Mouse (Mus musculus) urinary bladder, postnatal 25 days (tissue): ENCODE measurements at regions not wholly inside any gene's neighbourhood (a gene's known extent, or its start where the extent isn't known, plus 50 kb on each side); places are given as distances from the start of the nearest gene placed in this dataset.
"Not testable (repeated sequence)": the region's sequence is repeated elsewhere in the genome, so short reads cannot be mapped to it uniquely, and the experiment has no call there.

ENCODE experiments used
- DNase-seq: peaks from one replicate; pipeline ENCODE4 v3.0.0; 2022; ENCODE audit warnings: low spot score

DNA sequence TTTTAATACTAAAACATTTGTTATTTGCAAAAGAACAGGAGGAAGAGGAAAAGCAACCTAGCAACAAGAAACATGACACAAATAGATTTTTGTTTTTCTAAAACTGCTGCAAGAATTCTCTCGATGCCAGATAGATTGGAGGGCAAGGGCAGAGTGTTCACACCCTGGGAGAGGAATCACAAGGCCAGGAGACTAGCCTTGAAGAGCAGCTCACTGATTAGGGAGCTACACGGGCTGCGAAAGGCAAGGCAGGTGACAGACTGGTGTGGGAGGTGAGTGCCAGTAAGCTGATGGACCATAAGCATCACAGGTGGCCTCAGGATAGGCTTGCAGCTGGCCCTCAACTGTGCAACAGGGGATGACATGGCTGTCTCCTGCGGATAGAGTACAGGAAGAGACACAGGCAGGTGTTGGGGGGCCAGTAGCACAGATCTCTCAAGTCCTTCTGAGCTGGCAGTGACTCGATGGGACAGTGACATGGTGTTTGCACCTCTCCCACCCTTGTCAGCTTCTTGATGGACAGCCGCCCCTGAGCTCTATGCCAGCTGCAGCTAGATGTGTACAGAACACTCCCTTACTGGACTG is 102.0 kb upstream of the Abca1 start:
- DNase-seq, result no peak

DNA sequence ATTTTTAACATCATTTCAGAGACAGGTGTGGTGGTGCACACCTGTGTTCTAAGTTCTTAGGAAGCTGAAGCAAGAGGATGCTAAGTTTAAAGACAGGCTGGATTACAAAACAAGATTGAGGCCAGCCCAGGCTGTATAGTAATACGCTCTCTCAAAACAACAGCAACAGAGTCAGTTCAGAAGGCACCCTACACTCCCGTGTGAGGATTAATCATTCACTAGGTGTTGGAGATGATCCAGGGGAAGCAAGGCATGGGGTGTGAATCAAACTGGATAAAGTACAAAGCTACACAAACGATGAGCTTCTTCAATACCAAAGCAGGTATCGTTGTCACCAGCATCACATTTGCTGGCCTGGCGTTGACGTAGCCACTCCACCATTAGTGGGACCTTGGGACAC is 99.3 kb upstream of the Abca1 start:
- no peak for DNase-seq

DNA sequence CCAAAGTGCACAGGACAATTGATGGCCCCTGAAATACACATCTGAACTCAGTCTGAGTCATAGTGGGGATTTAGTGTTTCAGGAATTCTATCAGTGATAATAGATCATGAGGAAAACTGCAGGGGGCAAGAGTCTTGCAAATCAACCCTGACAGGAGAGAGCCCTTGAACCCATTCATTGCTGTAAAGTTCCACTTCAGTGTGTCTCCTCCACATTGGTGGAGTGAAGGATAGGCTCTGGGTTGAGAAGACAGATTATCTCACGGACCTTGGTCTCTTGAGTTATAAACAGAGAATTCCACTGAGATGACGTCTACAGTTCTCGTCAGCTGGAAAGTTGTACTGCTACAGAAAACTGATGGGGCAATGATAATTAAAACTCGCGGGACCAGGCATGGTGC is 97.3 kb upstream of the Abca1 start:
- no peak for DNase-seq

DNA sequence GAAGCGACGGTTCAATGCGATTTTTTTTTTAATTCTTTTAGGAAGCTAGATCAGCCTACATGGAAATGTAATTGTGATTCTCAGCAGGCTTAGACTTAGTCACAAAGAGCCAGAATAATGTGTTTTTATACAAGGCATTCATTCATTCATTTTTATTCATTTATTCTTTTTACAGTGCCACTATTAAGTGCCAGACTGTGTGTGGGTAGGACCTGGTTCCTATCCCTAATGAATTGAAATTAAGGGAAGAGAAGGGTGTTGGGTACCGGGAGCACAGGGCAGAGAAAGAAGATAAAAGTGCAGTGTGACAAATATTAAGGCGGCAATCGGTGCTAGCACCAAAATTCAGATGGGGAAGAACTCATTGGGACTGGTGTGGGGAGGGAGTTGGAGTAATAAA is 94.8 kb upstream of the Abca1 start:
- no peak for DNase-seq

DNA sequence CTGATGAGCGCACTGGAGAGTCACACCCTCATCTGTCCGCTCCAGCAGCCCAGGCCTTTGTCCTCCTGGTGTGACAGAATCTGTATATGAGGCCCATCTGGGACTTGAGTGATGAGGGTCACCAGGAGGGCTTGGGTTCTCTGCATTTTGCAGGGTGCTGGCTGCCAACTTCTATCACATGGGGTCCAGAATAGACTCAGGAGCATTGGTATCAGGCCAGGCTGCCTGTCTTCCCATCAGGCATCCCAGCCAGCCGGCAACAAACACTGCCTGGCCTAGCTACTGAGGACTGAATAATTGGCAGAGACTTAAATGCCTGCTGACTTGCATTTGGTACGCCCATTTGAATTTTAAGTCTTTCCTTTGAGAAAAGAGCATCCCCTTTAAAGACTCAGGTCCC is 94.0 kb upstream of the Abca1 start:
- DNase-seq, result no peak

DNA sequence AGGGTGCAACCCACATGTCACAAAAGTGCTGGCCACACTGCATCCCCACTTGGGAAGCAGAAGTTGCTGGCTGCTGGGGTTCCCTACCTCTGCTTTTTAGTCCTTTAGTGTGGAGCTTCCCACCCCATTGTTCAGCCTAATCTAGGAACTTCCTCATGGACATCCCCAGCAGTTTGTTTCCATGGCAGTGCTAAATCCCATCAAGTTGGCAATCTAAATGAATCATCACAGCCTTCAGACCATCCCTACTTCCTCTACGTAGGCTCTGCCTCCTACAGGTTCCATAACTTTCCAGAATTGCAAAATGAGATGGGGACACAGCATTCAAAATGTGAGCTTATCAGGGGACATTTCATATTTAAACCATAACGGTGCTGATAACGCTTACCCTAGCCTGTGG is 90.6 kb upstream of the Abca1 start:
- no peak for DNase-seq

DNA sequence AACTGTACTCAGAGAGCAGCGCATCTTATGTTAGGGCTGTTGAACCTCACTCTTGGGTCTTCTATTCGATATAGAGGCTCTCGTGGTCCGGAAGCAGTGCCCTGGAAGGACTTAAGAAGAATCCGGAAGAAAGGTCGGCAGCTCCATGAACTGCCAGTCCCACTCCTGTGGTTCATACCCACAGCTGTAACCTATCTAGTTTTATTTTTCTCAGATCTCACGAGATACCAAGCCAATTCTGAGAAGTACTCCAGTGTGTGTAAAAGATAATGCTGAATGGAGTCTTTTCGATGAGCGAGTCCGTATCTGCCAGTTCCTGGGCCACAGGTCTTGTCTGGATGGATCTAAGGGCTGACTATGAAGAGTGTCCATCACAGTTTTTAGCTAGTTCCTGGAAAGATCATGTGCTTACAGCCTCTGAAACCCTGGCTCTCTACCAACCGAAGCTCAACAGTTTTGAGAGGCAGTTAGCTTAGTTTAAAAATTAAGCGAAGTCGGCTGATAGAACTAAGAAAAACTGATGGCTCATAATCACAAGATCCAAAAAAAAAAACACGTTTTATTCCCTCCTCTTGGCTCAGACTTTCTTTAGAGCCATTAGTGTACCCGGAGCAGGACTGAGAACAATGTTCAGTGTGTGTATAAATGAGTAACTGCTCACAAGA is 86.5 kb upstream of the Abca1 start:
- DNase-seq, result no peak

DNA sequence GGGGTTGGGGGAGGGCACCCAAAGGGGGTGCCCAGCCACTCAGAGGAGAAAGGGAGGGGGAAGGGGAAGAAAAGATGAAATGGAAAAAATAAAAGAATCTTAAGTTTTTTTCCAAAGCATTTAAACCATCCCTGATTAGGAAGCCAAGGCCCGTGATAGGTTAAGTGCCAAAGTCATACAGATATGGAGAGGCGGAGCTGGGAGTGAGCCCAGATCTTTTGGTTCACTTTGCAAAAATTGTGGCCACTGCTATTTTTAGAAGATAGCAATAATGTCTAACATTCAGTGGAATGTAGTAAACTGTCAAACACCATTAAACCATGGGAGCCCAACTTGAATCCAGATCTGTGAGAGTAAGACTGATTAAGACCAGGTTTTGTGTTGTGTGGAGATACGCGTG is 85.9 kb upstream of the Abca1 start:
- DNase-seq, result no peak

DNA sequence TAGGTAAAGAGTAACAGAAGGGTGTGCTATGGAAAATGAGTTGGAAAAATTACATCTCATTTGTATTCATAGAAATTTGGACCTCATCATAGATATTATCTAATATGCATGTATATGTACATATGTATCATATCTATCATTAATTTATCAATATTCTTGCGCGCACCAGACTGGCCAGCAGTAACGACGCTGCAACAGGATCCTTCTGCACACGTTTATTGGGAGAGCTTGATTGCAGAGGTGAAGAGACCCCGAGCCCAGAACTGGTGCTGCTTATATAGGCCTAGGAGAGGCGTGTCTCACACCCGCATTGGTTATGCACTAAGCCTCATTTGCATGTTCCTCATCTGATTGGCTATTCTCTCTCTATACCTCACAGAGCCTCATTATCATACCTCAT is 83.8 kb upstream of the Abca1 start:
- not testable (repeated sequence) for DNase-seq

DNA sequence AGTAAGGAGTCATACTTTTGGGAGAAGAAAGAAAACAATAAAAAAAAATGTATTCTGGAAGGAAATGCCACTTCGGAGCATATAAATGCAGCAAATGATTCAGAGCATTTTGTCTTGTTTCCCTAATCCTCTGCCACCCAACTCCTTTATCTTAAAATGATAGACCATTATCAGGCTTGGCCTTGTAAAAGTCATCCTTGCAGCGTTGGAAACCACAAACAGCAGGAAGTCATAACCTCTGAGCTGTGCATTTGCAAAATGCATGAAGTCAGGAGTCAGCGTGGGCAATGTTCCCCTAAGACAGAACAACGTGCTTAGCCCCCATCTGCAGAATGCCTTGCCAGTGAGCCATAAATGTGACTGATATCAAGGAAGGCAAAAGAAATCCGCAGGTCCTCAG is 80.2 kb upstream of the Abca1 start:
- no peak for DNase-seq

DNA sequence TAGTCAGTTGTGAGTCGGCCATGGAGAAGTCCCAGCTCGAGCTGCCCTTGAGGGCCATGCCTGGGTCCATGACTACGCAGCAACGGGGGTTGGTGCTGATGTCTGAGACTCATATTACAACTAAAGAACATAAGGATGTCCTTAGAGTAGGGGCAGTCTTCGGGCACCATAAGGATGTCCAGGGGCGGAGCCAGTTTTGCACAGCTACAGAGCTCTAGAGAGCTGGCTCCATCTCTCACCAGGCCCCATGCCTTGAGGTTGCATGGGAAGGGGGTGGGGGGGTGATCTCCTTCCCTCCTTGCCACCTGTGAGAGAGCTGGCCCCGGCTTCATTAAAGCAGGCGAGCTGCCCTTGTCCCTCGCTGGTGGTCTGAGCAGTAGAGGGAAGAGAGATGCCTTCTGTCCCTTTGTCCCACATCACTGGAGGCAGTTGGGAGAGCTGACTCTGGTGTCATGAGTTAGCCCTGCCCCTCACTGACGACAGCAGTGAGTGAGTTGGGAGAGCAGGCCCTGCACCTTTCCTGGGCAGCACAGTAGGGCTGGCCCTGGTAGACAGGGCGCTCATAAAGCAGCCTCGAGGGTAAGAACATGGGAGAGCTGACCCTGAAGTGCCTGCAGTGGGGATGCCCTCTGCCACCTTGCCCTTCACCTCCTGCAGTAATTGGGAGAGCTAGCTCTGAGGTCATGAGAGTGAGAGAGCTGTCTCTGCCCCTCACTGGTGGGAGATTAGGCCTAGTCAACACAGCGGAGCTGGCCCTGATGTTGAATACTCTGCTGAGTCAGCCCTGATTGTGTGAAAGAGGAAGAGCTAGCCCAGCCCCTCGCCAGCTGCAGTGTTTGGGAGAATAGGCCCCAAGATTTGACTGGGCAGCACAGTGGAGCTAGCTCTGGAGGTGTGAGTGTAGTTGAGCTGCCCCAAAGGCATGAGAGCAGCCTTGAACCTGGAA is 78.9 kb upstream of the Abca1 start:
- no peak for DNase-seq

DNA sequence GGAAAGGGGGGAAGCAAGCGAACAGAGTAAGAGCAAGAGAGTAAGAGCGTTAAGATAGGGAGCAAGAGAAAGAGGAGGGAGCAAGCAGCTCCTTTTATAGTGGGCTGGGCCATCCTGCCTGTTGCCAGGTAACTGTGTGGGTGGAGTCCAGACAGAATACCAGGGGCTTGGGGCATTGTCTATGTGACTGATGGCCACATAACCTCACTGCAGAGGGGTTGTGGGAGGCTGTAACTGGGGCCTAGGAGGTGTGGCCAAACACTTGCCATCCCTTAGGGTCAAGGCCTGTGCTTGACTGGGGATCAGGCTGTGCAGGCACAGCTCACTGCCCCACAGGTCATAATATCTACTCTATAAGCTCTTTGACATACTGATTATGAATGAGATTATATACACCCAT is 76.2 kb upstream of the Abca1 start:
- no peak for DNase-seq

DNA sequence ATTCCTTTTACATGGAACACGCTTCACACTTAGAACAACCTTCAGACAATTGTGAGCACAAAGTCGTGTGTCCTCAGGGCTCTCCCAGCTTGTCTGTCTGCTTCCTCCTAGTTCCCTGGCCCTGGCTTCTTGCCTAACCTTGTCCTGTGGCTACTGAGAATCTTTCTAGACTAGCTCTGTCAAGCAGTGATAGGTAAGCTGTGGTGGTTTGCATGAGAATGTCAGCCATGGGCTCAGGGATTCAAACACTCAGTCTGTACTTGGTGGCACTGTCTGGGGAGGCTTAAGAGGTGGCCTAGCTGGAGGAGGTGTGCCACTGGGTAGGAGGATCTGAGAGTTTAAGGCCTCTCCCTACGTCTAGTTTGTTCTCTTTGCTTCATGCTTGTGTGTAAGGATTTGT is 72.7 kb upstream of the Abca1 start:
- DNase-seq, result no peak

DNA sequence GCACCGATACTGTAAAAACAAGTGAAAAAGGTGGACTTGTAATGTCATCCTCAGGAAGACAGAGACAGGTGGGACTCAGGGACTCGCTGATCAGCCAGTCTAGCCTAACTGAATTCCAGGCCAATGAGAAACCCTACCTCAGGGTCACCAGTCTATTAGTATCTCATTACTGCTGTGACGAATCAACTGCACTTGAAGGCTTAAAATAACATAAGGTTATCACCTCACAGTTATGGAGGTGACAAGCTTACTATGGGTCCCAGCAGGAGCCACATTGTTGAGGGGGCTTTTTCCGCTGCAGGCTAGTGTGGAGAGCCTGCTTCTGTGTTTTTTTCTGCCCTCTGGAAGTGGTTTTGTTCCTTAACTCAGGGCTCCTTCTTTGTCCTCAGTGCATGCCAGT is 72.2 kb upstream of the Abca1 start:
- DNase-seq, result no peak

DNA sequence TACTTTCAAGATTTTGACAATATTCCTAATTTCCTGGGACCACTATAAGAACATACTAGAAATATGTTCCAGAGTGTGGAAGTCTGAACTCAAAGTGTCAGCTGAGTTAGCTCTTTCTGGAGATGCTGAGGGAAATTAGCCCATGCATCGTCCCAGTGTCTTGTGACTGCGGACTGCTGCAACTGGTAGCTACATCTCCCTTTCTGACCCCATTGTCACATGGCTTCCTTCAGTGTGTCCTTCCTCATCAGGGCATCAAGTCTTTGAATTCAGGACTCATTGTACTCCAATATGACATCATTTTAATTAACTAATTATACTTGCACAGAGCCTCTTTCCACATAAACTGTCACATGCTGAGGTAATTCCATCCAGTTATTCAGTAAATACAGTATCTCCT is 71.4 kb upstream of the Abca1 start:
- DNase-seq, result no peak

DNA sequence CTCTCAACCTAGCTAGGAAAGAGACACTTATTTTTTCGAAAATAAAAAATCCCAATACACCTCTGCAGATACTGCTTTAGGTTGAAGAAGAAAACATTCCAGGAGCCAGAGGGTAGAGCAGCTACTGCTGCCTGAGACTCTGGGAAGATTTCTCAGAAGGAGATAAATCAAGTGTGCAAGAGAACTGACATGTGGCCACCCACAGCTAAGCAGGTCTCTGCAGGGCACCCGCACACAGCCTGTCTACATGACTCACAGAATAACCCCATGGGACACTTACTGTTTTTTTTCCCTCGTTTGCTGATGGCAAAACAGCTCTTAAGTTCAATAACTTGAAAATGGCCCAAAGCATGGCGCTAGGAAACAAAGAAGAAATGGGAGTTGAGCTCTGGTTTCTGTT is 68.7 kb upstream of the Abca1 start:
- no peak for DNase-seq

DNA sequence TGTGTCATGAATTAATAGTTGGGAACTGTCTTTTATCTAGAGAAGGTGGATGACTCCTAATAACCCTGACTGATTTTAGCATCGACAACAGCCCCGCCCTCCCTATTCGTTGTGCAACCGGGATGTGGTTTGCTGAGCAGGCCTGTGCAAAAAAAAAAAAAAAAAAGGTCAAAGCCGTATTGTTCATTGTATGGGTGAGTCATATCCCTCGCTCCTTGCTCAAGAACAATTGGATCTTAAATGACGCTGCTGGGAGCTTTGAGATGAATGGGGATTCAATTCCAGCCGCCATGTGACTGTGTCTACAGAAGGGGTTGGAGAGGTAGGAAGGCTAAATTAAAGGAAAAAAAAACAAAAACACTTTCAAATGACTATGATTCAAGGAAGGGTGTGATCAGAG is 68.1 kb upstream of the Abca1 start:
- no peak for DNase-seq

DNA sequence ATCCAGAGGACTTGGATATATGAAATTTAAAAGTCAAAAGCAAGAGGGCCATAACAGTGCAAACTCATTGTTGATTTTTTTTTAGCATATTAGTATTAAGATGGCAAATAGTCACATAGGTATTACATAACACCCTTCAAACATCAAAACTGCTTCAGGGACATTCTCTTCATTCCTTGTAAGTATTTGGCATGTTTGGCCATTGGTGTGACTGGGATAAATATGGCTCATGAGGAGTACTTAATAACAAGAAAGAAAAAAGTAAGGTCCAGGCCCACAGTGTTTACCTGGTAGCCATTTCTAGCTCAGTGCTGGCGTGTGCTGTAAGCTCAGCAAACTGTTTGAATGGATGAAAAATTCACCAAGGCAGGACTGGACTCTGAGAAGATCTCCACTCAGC is 67.4 kb upstream of the Abca1 start:
- DNase-seq, result no peak

DNA sequence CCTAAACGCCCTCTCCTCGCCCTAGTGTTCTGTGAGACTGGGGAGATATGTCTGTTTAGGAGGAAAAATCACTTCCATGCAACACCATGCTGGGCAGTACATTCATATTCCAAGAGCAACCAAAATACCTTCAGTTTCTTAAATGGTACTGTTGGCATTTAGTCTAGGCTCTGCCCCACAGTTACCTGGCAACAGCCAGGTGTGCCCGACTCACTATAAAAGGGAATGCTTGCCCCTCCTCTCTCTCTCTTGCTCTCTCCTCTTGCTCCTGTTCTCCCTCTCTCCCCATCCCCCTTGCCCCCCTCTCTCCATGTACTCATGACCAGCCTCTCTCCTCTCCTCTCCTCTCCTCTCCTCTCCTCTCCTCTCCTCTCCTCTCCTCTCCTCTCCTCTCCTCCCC is 66.7 kb upstream of the Abca1 start:
- DNase-seq, result no peak

DNA sequence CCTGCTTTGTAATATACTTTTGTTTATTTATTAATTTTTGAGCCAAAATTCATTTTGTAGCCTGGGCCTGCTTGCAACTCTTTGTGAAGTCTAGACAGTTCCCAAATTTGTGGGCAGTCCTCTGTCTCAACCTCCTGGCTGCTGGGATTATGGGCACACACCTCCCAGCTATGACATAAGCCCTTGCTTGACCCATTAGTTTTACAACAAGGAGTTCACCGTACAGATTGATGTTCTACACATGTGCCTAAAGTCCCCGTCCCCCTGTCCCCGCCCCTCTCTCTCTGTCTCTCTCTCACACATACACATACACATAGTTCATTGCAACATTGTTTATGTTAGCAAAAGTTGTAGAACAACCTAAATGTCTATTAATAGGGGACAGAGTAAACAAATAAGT is 63.7 kb upstream of the Abca1 start:
- no peak for DNase-seq

DNA sequence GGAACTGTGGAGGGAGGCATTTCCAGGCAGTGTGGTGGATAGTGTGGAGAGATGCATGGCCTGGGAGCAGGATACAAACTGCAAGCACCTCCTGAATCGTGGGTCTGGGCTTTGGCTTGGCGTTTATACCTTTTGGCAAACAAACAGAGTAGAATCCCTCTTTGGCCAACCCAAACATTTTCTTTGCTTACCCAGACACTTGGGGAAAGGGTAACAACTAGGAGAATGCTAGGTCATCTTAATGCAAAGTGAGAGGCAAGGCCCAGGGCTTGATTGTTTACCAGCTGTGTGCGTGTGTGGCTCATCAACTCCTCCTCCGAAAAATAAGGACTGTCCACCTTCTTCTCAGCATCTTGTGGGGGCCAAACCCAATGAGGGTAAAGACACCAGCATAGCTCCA is 61.1 kb upstream of the Abca1 start:
- DNase-seq, result no peak

DNA sequence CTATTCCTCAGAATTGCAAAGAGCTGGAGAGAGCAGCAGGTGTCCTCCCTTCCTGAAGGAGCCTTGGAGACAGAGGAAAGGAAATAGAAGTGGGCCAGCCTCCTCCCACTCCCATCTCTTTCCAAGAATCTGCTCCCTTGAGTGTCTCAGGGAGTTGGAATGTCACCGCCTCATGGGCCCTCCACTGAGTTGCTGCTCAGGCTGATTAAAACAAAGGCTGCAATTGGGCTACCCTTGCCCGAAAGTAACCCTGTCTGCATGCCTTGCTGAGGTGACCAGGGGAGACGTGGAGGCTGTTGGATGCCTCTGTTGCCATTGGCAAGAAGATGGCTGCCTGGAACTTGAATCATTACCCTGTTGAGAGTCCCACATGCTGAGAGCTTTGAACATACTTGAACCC is 59.7 kb upstream of the Abca1 start:
- DNase-seq, result no peak

DNA sequence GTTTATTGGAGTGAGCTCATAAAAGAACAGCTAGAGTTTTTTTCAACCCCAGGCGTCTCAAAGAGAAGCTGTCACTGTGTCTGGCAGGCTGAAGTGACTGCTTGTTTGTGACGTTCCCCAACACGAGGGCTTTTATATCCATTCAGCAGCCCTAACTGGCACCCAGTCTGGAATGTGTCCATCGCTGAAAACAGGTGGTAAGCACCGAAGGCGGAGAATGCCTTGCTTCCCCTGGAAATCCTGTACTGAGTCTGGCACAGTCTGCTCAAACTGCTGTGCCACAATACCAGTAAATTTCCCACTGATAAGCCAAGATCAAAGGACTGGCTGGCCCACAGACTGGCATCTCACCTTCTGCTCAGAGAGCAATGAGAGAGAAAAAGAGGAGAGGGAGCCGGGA is 59.1 kb upstream of the Abca1 start:
- DNase-seq, result no peak

DNA sequence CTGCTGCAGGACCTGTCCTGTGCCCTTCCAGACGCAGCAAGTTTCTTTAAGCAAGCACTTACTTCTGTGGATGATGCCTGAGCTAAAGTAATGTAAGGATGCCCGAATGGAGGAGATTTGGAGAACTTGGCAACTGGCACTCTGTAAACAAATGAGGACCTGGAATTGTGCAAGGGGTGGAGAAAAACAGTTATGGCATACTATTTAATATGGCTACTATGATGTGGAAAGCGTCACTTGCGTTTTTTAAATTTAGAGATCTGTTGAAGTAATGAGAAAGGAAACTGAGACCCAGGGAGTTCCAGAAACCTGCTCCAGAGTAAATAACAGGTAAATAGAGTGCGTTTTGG is 58.6 kb upstream of the Abca1 start:
- no peak for DNase-seq
